Mouse (Mus musculus) liver, embryonic 11.5 days (tissue): Measurements from ENCODE around the gene Slit3. TPM values are rescaled to one million over a fixed set of nuclear protein-coding genes. Genes with fewer than 3 reads are reported as not detected.

ENCODE experiments used
- ATAC-seq: fragments of 200-750 bp; cut with Nextera tagmentation; replicated peaks from 2 replicates; pipeline ENCODE4 v1.8.0; 2017; ENCODE audit warnings: moderate number of reproducible peaks, mild to moderate bottlenecking, moderate TSS enrichment, moderate library complexity; ENCODE audit not compliant: low FRiP score
- DNase-seq: peaks from one replicate; pipeline ENCODE4 v3.0.0-alpha.2; 2017; ENCODE audit warnings: low spot score
- H3K27ac ChIP-seq: fragments of 300-500 bp; sonication (generic); 2 replicates; pipeline ENCODE4 v1.5.1; 2014; ENCODE audit warnings: mild to moderate bottlenecking, low read depth, low read length, control low read depth
- H3K27me3 ChIP-seq: fragments of 300-500 bp; sonication (generic); replicated peaks from 2 replicates; pipeline ENCODE4 v1.6.1; 2014; ENCODE audit warnings: low read length, mixed read lengths; ENCODE audit not compliant: control insufficient read depth, insufficient read depth
- H3K36me3 ChIP-seq: fragments of 300-500 bp; sonication (generic); 2 replicates; pipeline ENCODE4 v1.6.1; 2014; ENCODE audit warnings: mild to moderate bottlenecking, low read length, moderate library complexity, mixed read lengths; ENCODE audit not compliant: control insufficient read depth, insufficient read depth
- H3K4me1 ChIP-seq: fragments of 300-500 bp; sonication (generic); replicated peaks from 2 replicates; pipeline ENCODE4 v1.6.1; 2014; ENCODE audit warnings: low read length, mixed read lengths; ENCODE audit not compliant: control insufficient read depth, insufficient read depth
- H3K4me2 ChIP-seq: fragments of 300-500 bp; sonication (generic); 2 replicates; pipeline ENCODE4 v1.6.1; 2014; ENCODE audit warnings: mild to moderate bottlenecking, control low read depth, moderate library complexity
- H3K4me3 ChIP-seq: fragments of 300-500 bp; sonication (generic); 2 replicates; pipeline ENCODE4 v1.5.1; 2014; ENCODE audit warnings: low read depth, low read length, control low read depth
- H3K9ac ChIP-seq: fragments of 300-500 bp; sonication (generic); 2 replicates; pipeline ENCODE4 v1.6.1; 2014; ENCODE audit warnings: low read depth, low read length, control low read depth
- H3K9me3 ChIP-seq: fragments of 300-500 bp; sonication (generic); 2 replicates; pipeline ENCODE4 v1.6.1; 2016; ENCODE audit warnings: low read length, inconsistent platforms, mixed read lengths; ENCODE audit not compliant: control insufficient read depth
- WGBS: fragments of 180-500 bp; shearing (Covaris S2); extraction: QIAGEN DNeasy Blood & Tissue Kit; methylation state at CpG from one replicate; pipeline ENCODE4 v1.1.7; 2014; 5-methylcytosine and 5-hydroxymethylcytosine counted together
- polyA plus RNA-seq: library from polyadenylated mRNA; unstranded; fragments of >200 nt; fragmentation: Nextera tagmentation; extraction: Ambion mirVana; gene quantifications from 2 replicates; pipeline ENCODE4 v1.2.1, GENCODE M21; 2014

The Slit3 gene
- polyA plus RNA-seq, 1 experiment from 2014 or later, result 6.8 TPM

GRCm38 (mm10) chr11:35626161-35626885 is 505.3 kb downstream of the Slit3 start:
- Histone ChIP-seq H3K4me1 (no peaks in the 10 kb centered on the region), H3K27me3 (no peaks in the 10 kb centered on the region), H3K36me3 (no peaks in the 10 kb centered on the region), H3K27ac (no peak overlapping the region), H3K9me3 (no peaks in the 10 kb centered on the region), H3K4me3 (no peak overlapping the region), H3K4me2 (no peak overlapping the region), H3K9ac (no peak overlapping the region)
- no peak for DNase-seq
- WGBS, result 84% methylated on average over 10 of the region's 10 CpGs
- ATAC-seq, result no peak

- Histone ChIP-seq H3K36me3 (no peaks in the 10 kb centered on the region), H3K9ac (no peak overlapping the region), H3K27me3 (no peaks in the 10 kb centered on the region), H3K9me3 (no peaks in the 10 kb centered on the region), H3K4me3 (no peak overlapping the region), H3K4me1 (no peaks in the 10 kb centered on the region), H3K4me2 (no peak overlapping the region), H3K27ac (no peak overlapping the region)
- ATAC-seq (no peak), DNase-seq (no peak)
- 63% methylated on average over 3 of the region's 3 CpGs for WGBS
These were observed 506.8 kb downstream of the Slit3 start for GRCm38 (mm10) chr11:35627815-35628214.

- Histone ChIP-seq H3K4me1 (no peaks in the 10 kb centered on the region), H3K4me3 (no peak overlapping the region), H3K27me3 (no peaks in the 10 kb centered on the region), H3K9ac (no peak overlapping the region), H3K4me2 (no peak overlapping the region), H3K27ac (no peak overlapping the region), H3K36me3 (no peaks in the 10 kb centered on the region), H3K9me3 (no peaks in the 10 kb centered on the region)
- ATAC-seq (no peak), DNase-seq (no peak)
- 52% methylated on average over 5 of the region's 5 CpGs for WGBS
These were observed 511.2 kb downstream of the Slit3 start for GRCm38 (mm10) chr11:35632262-35632661.

GRCm38 (mm10) chr11:35637102-35637501 is 516.1 kb downstream of the Slit3 start:
- WGBS, result 76% methylated on average over 7 of the region's 7 CpGs
- Histone ChIP-seq H3K9ac (no peak overlapping the region), H3K9me3 (no peaks in the 10 kb centered on the region), H3K4me1 (no peaks in the 10 kb centered on the region), H3K4me2 (no peak overlapping the region), H3K36me3 (no peaks in the 10 kb centered on the region), H3K27me3 (no peaks in the 10 kb centered on the region), H3K4me3 (no peak overlapping the region), H3K27ac (no peak overlapping the region)
- DNase-seq (no peak), ATAC-seq (no peak)

- Histone ChIP-seq H3K27me3 (no peaks in the 10 kb centered on the region), H3K4me2 (no peak overlapping the region), H3K27ac (no peak overlapping the region), H3K9me3 (no peaks in the 10 kb centered on the region), H3K36me3 (no peaks in the 10 kb centered on the region), H3K4me3 (no peak overlapping the region), H3K9ac (no peak overlapping the region), H3K4me1 (no peaks in the 10 kb centered on the region)
- ATAC-seq (no peak), DNase-seq (no peak)
- WGBS, result 47% methylated on average over 3 of the region's 3 CpGs
These were observed 517.9 kb downstream of the Slit3 start for GRCm38 (mm10) chr11:35638862-35639384.

GRCm38 (mm10) chr11:35639428-35639827 is 518.4 kb downstream of the Slit3 start:
- Histone ChIP-seq H3K4me3 (no peak overlapping the region), H3K4me2 (no peak overlapping the region), H3K9ac (no peak overlapping the region), H3K4me1 (no peaks in the 10 kb centered on the region), H3K27ac (no peak overlapping the region), H3K9me3 (no peaks in the 10 kb centered on the region), H3K36me3 (no peaks in the 10 kb centered on the region), H3K27me3 (no peaks in the 10 kb centered on the region)
- WGBS, result 55% methylated on average over 11 of the region's 11 CpGs
- ATAC-seq, result no peak
- no peak for DNase-seq

- Histone ChIP-seq H3K4me3 (no peak overlapping the region), H3K36me3 (no peaks in the 10 kb centered on the region), H3K27ac (no peak overlapping the region), H3K9me3 (no peaks in the 10 kb centered on the region), H3K27me3 (no peaks in the 10 kb centered on the region), H3K4me2 (no peak overlapping the region), H3K9ac (no peak overlapping the region), H3K4me1 (no peaks in the 10 kb centered on the region)
- ATAC-seq (no peak), DNase-seq (no peak)
- 79% methylated on average over 10 of the region's 10 CpGs for WGBS
These were observed 530.3 kb downstream of the Slit3 start for GRCm38 (mm10) chr11:35651286-35651685.

- H3K9me3 ChIP-seq, result no peaks in the 10 kb centered on the region
- no peak overlapping the region for H3K27ac ChIP-seq
- no peaks in the 10 kb centered on the region for H3K36me3 ChIP-seq
- H3K4me1 ChIP-seq, result no peaks in the 10 kb centered on the region
- no peak for ATAC-seq
- no peak overlapping the region for H3K4me2 ChIP-seq
- H3K9ac ChIP-seq, result no peak overlapping the region
- H3K27me3 ChIP-seq, result no peaks in the 10 kb centered on the region
- no peak overlapping the region for H3K4me3 ChIP-seq
- DNase-seq, result no peak
These were observed 534.8 kb downstream of the Slit3 start for GRCm38 (mm10) chr11:35655836-35656235.

- no peak overlapping the region for H3K27ac ChIP-seq
- no peak for ATAC-seq
- no peak overlapping the region for H3K4me2 ChIP-seq
- no peak for DNase-seq
- no peak overlapping the region for H3K9ac ChIP-seq
- no peaks in the 10 kb centered on the region for H3K27me3 ChIP-seq
- no peaks in the 10 kb centered on the region for H3K36me3 ChIP-seq
- WGBS, result 66% methylated on average over 6 of the region's 6 CpGs
- H3K4me3 ChIP-seq, result no peak overlapping the region
- no peaks in the 10 kb centered on the region for H3K4me1 ChIP-seq
- H3K9me3 ChIP-seq, result no peaks in the 10 kb centered on the region
These were observed 536.6 kb downstream of the Slit3 start for GRCm38 (mm10) chr11:35657582-35657981.
